Mouse (Mus musculus): Measurements from ENCODE around the gene Acot7.

DNA sequence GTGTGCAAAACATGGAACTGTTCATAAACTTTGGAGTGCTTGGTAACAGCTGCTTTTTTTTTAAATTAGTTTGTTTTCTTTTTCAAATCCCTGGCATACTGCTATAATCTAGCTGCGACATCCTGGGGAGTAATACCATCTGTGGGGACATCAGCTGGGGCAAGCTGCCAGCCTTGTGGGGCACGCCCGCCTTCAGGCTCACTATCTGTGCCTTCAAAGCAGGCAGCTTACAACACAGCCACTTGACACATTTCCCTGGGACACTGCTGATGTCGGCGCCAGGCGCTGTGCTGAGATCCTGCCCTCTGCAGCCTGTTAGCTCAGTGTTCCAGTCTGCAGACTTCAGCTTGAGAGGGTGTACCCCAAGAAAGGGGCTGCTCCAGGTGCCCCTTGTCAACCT lies 79.1 kb downstream of the Acot7 start:
- TF ChIP-seq CTCF (IDR thresholded peaks at IDR 0.05; ENCODE audit: control insufficient read depth, insufficient read depth, low read length) (no peak), POLR2A (IDR thresholded peaks at IDR 0.05; ENCODE audit: borderline replicate concordance, control insufficient read depth, low read depth, low read length) (no peak)
